9 mouse cellular contexts compared by ENCODE assay signal in genomic region chr17:29165452-29165851, GRCm38 (mm10). TPM values are rescaled to one million over a fixed set of nuclear protein-coding genes. Genes with fewer than 3 reads are reported as not detected.
A peak's percentile ranks its signal among the peaks of the same experiment; 100 is the strongest.
DNase-seq lines count a peak whose midpoint lies in the region; ATAC-seq lines count a peak whose summit lies in the region.
"Had no signal": no experiment of that assay in that cellular context is flagged by ENCODE, and none has a peak within 500 bp of the region (broad histone marks: within the 10 kb centered on the region; RNA-seq: fewer than 3 reads in every experiment).

No protein-coding gene starts in this region.

- H3K27me3 ChIP-seq in kidney, embryonic 14.5 days (ENCODE audit: control insufficient read depth, insufficient read depth, low read length), result no peaks in the 10 kb centered on the region
- H3K27me3 ChIP-seq in intestine, embryonic 15.5 days (replicated peaks), result no peaks in the 10 kb centered on the region

- no peak overlapping the region for H3K9ac ChIP-seq in kidney, embryonic 14.5 days (ENCODE audit: low read depth, low read length)
- no peak overlapping the region for H3K9ac ChIP-seq in intestine, embryonic 15.5 days

- H3K4me1 ChIP-seq in kidney, embryonic 14.5 days (ENCODE audit: control insufficient read depth, insufficient read depth, low read length), result peaks cover 20% of the 10 kb centered on the region
- peaks cover 34% of the 10 kb centered on the region for H3K4me1 ChIP-seq in intestine, embryonic 15.5 days (replicated peaks)

- no peak for DNase-seq in kidney, adult 9 months
- peak; percentile 68 for DNase-seq in ES-CJ7 (ENCODE audit: low read depth, low spot score)
- peak; percentile 43 for DNase-seq in naive thymus-derived CD4-positive, alpha-beta T cell, adult 2 months (ENCODE audit: low read depth)
- DNase-seq in layer of hippocampus, postnatal 36 days, result no peak
- no peak for DNase-seq in retina, embryonic 14.5 days (ENCODE audit: low spot score)
- DNase-seq in testis, postnatal 10 days (ENCODE audit: low spot score), result no peak
- DNase-seq: cerebellum, adult 9-10 months had no signal

- ATAC-seq in kidney, embryonic 14.5 days (ENCODE audit: low FRiP score, low TSS enrichment), result no peak
- peak; percentile 46; the same call in 1 of the 2 replicates for ATAC-seq in intestine, embryonic 15.5 days

- H3K4me2 ChIP-seq in kidney, embryonic 14.5 days (replicated peaks; ENCODE audit: low read depth, low read length), result no peak overlapping the region
- no peak overlapping the region for H3K4me2 ChIP-seq in intestine, embryonic 15.5 days (replicated peaks)

- 24% methylated on average over 6 of the region's 6 CpGs for WGBS in kidney, embryonic 14.5 days
- 41% methylated on average over 6 of the region's 6 CpGs for WGBS in intestine, embryonic 15.5 days

- peak overlapping the region; percentile 75; the same call in 1 of the 2 replicates for H3K27ac ChIP-seq in kidney, embryonic 14.5 days (ENCODE audit: low read depth, low read length)
- 0 out of 2 replicates have a peak overlapping the region, but pooled peaks have one; percentile 17 for H3K27ac ChIP-seq in intestine, embryonic 15.5 days

- no peak overlapping the region for H3K4me3 ChIP-seq in kidney, embryonic 14.5 days (ENCODE audit: low read length)
- no peak overlapping the region for H3K4me3 ChIP-seq in intestine, embryonic 15.5 days (replicated peaks)

- H3K36me3 ChIP-seq in kidney, embryonic 14.5 days (ENCODE audit: control insufficient read depth, insufficient read depth, low read length), result no peaks in the 10 kb centered on the region
- H3K36me3 ChIP-seq in intestine, embryonic 15.5 days, result no peaks in the 10 kb centered on the region

- peaks cover 7% of the 10 kb centered on the region; the same call in 1 of the 2 replicates for H3K9me3 ChIP-seq in kidney, embryonic 14.5 days (ENCODE audit: control insufficient read depth, low read length)
- no peaks in the 10 kb centered on the region for H3K9me3 ChIP-seq in intestine, embryonic 15.5 days

RNA-seq across cellular contexts. Expression of gene Rab44, which starts 51.5 kb away (rescaled TPM):
- polyA plus RNA-seq in kidney, embryonic 14.5 days (2014; fragmentation: Nextera tagmentation; extraction: Ambion mirVana), result 0.39 TPM in 1 of 2 replicates, not detected in the other
- 0.53 and 0.61 TPM in 2 replicates for polyA plus RNA-seq in intestine, embryonic 15.5 days (2015; fragmentation: Nextera tagmentation; extraction: Ambion mirVana)
- not detected for total RNA-seq in layer of hippocampus, postnatal 36 days (2021)

Comparison
In these comparisons a context has a peak if more than half of its experiments do, and no peak if none do; other contexts are left out.
1. DNase-seq: peak in ES-CJ7 (single experiment) and naive thymus-derived CD4-positive, alpha-beta T cell, adult 2 months (single experiment); none in kidney, adult 9 months (single experiment), layer of hippocampus, postnatal 36 days (0 of 2), retina, embryonic 14.5 days (single experiment) and testis, postnatal 10 days (single experiment).